Mouse (Mus musculus) liver, embryonic 14.5 days (tissue): ENCODE results near the gene Stat4. TPM values are rescaled to one million over a fixed set of nuclear protein-coding genes. Genes with fewer than 3 reads are reported as not detected.

Experiments
- ATAC-seq: fragments of 200-750 bp; cut with Nextera tagmentation; 2 replicates; pipeline ENCODE4 v1.8.0; 2017; ENCODE audit warnings: moderate number of reproducible peaks, mild to moderate bottlenecking, moderate library complexity; ENCODE audit not compliant: insufficient read depth
- DNase-seq, 3 experiments: peaks; one replicate each; pipeline ENCODE4 v3.0.0-alpha.2; 2012 to 2013; ENCODE audit warnings: low read depth in 3 of 3, low spot score in 3 of 3
- H3K27ac ChIP-seq: fragments of 300-500 bp; sonication (generic); 2 replicates; pipeline ENCODE4 v1.5.1; 2014; ENCODE audit warnings: moderate library complexity, mild to moderate bottlenecking, control low read depth, inconsistent platforms
- H3K27me3 ChIP-seq: fragments of 300-500 bp; sonication (generic); 2 replicates; pipeline ENCODE4 v1.6.1; 2014; ENCODE audit warnings: mild to moderate bottlenecking, low read length, moderate library complexity; ENCODE audit not compliant: control insufficient read depth, insufficient read depth
- H3K36me3 ChIP-seq: fragments of 300-500 bp; sonication (generic); replicated peaks from 2 replicates; pipeline ENCODE4 v1.6.1; 2014; ENCODE audit warnings: low read depth; ENCODE audit not compliant: control insufficient read depth, insufficient read depth
- H3K4me1 ChIP-seq, 2 experiments: fragments of 200-500 bp in 1 of 2; fragments of 300-500 bp in 1 of 2; sonication (generic) in 1 of 2; replicated peaks; 2 replicates each; pipeline ENCODE4 v1.6.1; 2012 to 2014; ENCODE audit warnings: antibody characterized with exemption in 1 of 2, inconsistent platforms in 1 of 2, low read length in 1 of 2; ENCODE audit not compliant: control insufficient read depth in 2 of 2, insufficient read depth in 2 of 2
- H3K4me2 ChIP-seq: fragments of 300-500 bp; sonication (generic); 2 replicates; pipeline ENCODE4 v1.6.1; 2014; ENCODE audit warnings: low read depth, mild to moderate bottlenecking, control low read depth, moderate library complexity
- H3K4me3 ChIP-seq, 2 experiments: fragments of 200-500 bp in 1 of 2; fragments of 300-500 bp in 1 of 2; sonication (generic) in 1 of 2; 2 replicates each; pipeline ENCODE4 v1.5.1; 2012 to 2014; ENCODE audit warnings: low read depth in 2 of 2, low read length in 2 of 2, mild to moderate bottlenecking in 2 of 2, control low read depth in 1 of 2, inconsistent platforms in 1 of 2, moderate library complexity in 1 of 2; ENCODE audit not compliant: insufficient read depth in 1 of 2
- H3K9ac ChIP-seq: fragments of 300-500 bp; sonication (generic); replicated peaks from 2 replicates; pipeline ENCODE4 v1.6.1; 2014; ENCODE audit warnings: mild to moderate bottlenecking, control low read depth, moderate library complexity
- H3K9me3 ChIP-seq: fragments of 300-500 bp; sonication (generic); 2 replicates; pipeline ENCODE4 v1.6.1; 2016; ENCODE audit warnings: low read length, mixed read lengths; ENCODE audit not compliant: control insufficient read depth
- CTCF ChIP-seq: IDR thresholded peaks from 2 replicates; pipeline ENCODE4 v1.5.1; 2016; ENCODE audit warnings: antibody characterized with exemption, low read depth, control low read depth
- EP300 ChIP-seq: IDR thresholded peaks from 2 replicates; pipeline ENCODE4 v1.6.1; 2016; ENCODE audit warnings: antibody characterized with exemption, low read depth
- WGBS: fragments of 180-500 bp; shearing (Covaris S2); extraction: QIAGEN DNeasy Blood & Tissue Kit; methylation state at CpG from one replicate; pipeline ENCODE4 v1.1.7; 2014; ENCODE audit not compliant: insufficient replicate concordance; 5-methylcytosine and 5-hydroxymethylcytosine counted together
- polyA plus RNA-seq, 2 experiments: library from polyadenylated mRNA; depleted of rRNA in 1 of 2; stranded (reverse) in 1 of 2; unstranded in 1 of 2; fragments of >200 nt; fragmentation: Nextera tagmentation in 1 of 2; extraction: Ambion mirVana in 1 of 2; gene quantifications; 2 replicates each; pipeline versions ENCODE4 v1.2.1 to v1.2.3; 2012 to 2014

Gene Stat4
- polyA plus RNA-seq, 2 experiments, result 0.42 to 1.5 TPM

- 75% methylated on average over 13 of the region's 13 CpGs for WGBS
- no peak for DNase-seq
- peaks cover 18% of the 10 kb centered on the region for H3K36me3 ChIP-seq
Observed at GRCm38 (mm10) chr1:52152369-52152768, 165.4 kb downstream of the Stat4 start.

GRCm38 (mm10) chr1:52152936-52153335 is 166.0 kb downstream of the Stat4 start:
- ATAC-seq, result no peak
- peaks cover 18% of the 10 kb centered on the region for H3K36me3 ChIP-seq
- H3K27me3 ChIP-seq, result no peaks in the 10 kb centered on the region
- H3K27ac ChIP-seq, result no peak overlapping the region
- H3K4me1 ChIP-seq, result peaks cover 8 to 11% of the 10 kb centered on the region in 2 experiments
- TF ChIP-seq EP300 (no peak), CTCF (no peak)
- no peak overlapping the region for H3K4me3 ChIP-seq
- no peak overlapping the region for H3K4me2 ChIP-seq
- no peak for DNase-seq
- no peaks in the 10 kb centered on the region for H3K9me3 ChIP-seq
- no peak overlapping the region for H3K9ac ChIP-seq
- WGBS, result 70% methylated on average over 3 of the region's 3 CpGs

More at GRCm38 (mm10) chr1:52152369-52152768, 165.4 kb downstream of the Stat4 start:
- Histone ChIP-seq H3K4me1 (peaks cover 8 to 11% of the 10 kb centered on the region in 2 experiments), H3K27me3 (no peaks in the 10 kb centered on the region), H3K9me3 (no peaks in the 10 kb centered on the region), H3K4me3 (no peak overlapping the region), H3K9ac (no peak overlapping the region), H3K4me2 (no peak overlapping the region), H3K27ac (no peak overlapping the region)
- no peak for TF ChIP-seq EP300
- TF ChIP-seq CTCF, result no peak
- no peak for ATAC-seq

- Histone ChIP-seq H3K4me2 (no peak overlapping the region), H3K9me3 (no peaks in the 10 kb centered on the region), H3K9ac (no peak overlapping the region), H3K27me3 (no peaks in the 10 kb centered on the region), H3K36me3 (peaks cover 18% of the 10 kb centered on the region), H3K4me3 (no peak overlapping the region), H3K4me1 (peaks cover 6 to 8% of the 10 kb centered on the region in 2 experiments), H3K27ac (no peak overlapping the region)
- DNase-seq (no peak), ATAC-seq (no peak)
- TF ChIP-seq CTCF, result no peak
- no peak for TF ChIP-seq EP300
- WGBS, result 79% methylated on average over 8 of the region's 8 CpGs
Observed at GRCm38 (mm10) chr1:52154890-52155289, 167.9 kb downstream of the Stat4 start.

- H3K4me2 ChIP-seq, result no peak overlapping the region
- H3K9me3 ChIP-seq, result no peaks in the 10 kb centered on the region
- no peaks in the 10 kb centered on the region for H3K27me3 ChIP-seq
- ATAC-seq (no peak), DNase-seq (no peak)
- no peaks in the 10 kb centered on the region for H3K4me1 ChIP-seq
- no peak overlapping the region for H3K27ac ChIP-seq
- TF ChIP-seq CTCF (no peak), EP300 (no peak)
- H3K9ac ChIP-seq, result no peak overlapping the region
- H3K36me3 ChIP-seq, result peaks cover 14% of the 10 kb centered on the region
- WGBS, result 85% methylated on average over 10 of the region's 10 CpGs
- no peak overlapping the region for H3K4me3 ChIP-seq
Observed at GRCm38 (mm10) chr1:52156351-52156750, 169.4 kb downstream of the Stat4 start.

Other genes with a start within 250 kb of the Stat4 start
- gene Myo1b, start 71.1 kb upstream of the Stat4 start, polyA plus RNA-seq (2012; rRNA removed), result 3.1 and 3.8 TPM in 2 replicates
- 9.1 and 9.8 TPM in 2 replicates for gene Myo1b, start 71.1 kb upstream of the Stat4 start, polyA plus RNA-seq (2014; fragmentation: Nextera tagmentation; extraction: Ambion mirVana)
- gene Stat1, start 132.3 kb downstream of the Stat4 start, polyA plus RNA-seq (2012; rRNA removed), result 5.9 and 8.9 TPM in 2 replicates
- 14.1 and 18.6 TPM in 2 replicates for gene Stat1, start 132.3 kb downstream of the Stat4 start, polyA plus RNA-seq (2014; fragmentation: Nextera tagmentation; extraction: Ambion mirVana)
- gene Gls, start 246.1 kb downstream of the Stat4 start, polyA plus RNA-seq (2012; rRNA removed), result 10.0 and 16.7 TPM in 2 replicates
- 9.0 and 10.8 TPM in 2 replicates for gene Gls, start 246.1 kb downstream of the Stat4 start, polyA plus RNA-seq (2014; fragmentation: Nextera tagmentation; extraction: Ambion mirVana)